Mouse (Mus musculus) neural tube, embryonic 11.5 days (tissue): ENCODE results near the gene P3h3. TPM values are rescaled to one million over a fixed set of nuclear protein-coding genes. Genes with fewer than 3 reads are reported as not detected.

Experiments
- ATAC-seq: fragments of 200-750 bp; cut with Nextera tagmentation; 2 replicates; pipeline ENCODE4 v1.8.0; 2017; ENCODE audit warnings: moderate number of reproducible peaks, mild to moderate bottlenecking, moderate TSS enrichment, moderate library complexity; ENCODE audit not compliant: insufficient read depth, low FRiP score, low TSS enrichment
- DNase-seq: peaks from one replicate; pipeline ENCODE4 v3.0.0-alpha.2; 2015; ENCODE audit warnings: low spot score
- H3K27ac ChIP-seq: fragments of 300-500 bp; sonication (generic); 2 replicates; pipeline ENCODE4 v1.5.1; 2014; ENCODE audit warnings: low read depth, mild to moderate bottlenecking, low read length
- H3K27me3 ChIP-seq: fragments of 300-500 bp; sonication (generic); 2 replicates; pipeline ENCODE4 v1.6.1; 2014; ENCODE audit warnings: mild to moderate bottlenecking, low read length, mixed read lengths; ENCODE audit not compliant: control insufficient read depth, insufficient read depth
- H3K36me3 ChIP-seq: fragments of 300-500 bp; sonication (generic); 2 replicates; pipeline ENCODE4 v1.6.1; 2014; ENCODE audit warnings: mild to moderate bottlenecking, low read length, moderate library complexity, mixed read lengths; ENCODE audit not compliant: control insufficient read depth, insufficient read depth
- H3K4me1 ChIP-seq: fragments of 300-500 bp; sonication (generic); 2 replicates; pipeline ENCODE4 v1.6.1; 2014; ENCODE audit warnings: low read length, mixed read lengths; ENCODE audit not compliant: control insufficient read depth, insufficient read depth
- H3K4me2 ChIP-seq: fragments of 300-500 bp; sonication (generic); 2 replicates; pipeline ENCODE4 v1.6.1; 2014; ENCODE audit warnings: low read depth, mild to moderate bottlenecking, moderate library complexity
- H3K4me3 ChIP-seq: fragments of 300-500 bp; sonication (generic); 2 replicates; pipeline ENCODE4 v1.5.1; 2014; ENCODE audit warnings: low read depth, low read length
- H3K9ac ChIP-seq: fragments of 300-500 bp; sonication (generic); 2 replicates; pipeline ENCODE4 v1.6.1; 2014; ENCODE audit warnings: mild to moderate bottlenecking, low read length
- H3K9me3 ChIP-seq: fragments of 300-500 bp; sonication (generic); 2 replicates; pipeline ENCODE4 v1.6.1; 2016; ENCODE audit warnings: low read length; ENCODE audit not compliant: control insufficient read depth
- WGBS: fragments of 180-500 bp; shearing (Covaris S2); extraction: QIAGEN DNeasy Blood & Tissue Kit; methylation state at CpG from one replicate; pipeline ENCODE4 v1.1.7; 2014; 5-methylcytosine and 5-hydroxymethylcytosine counted together
- polyA plus RNA-seq: library from polyadenylated mRNA; unstranded; fragments of >200 nt; fragmentation: Nextera tagmentation; extraction: Ambion mirVana; gene quantifications from 2 replicates; pipeline ENCODE4 v1.2.1, GENCODE M21; 2014

Gene P3h3
- polyA plus RNA-seq, 1 experiment from 2014 or later = 14.6 TPM

GRCm38 (mm10) chr6:124829799-124830700, 27.5 kb downstream of the P3h3 start:
- DNase-seq = peak; percentile 92
- Histone ChIP-seq H3K27me3 (no peaks in the 10 kb centered on the region), H3K4me2 (peak overlapping the region; percentile 69), H3K9ac (peak overlapping the region; percentile 72), H3K36me3 (peaks cover 2% of the 10 kb centered on the region; the same call in 1 of the 2 replicates), H3K9me3 (no peaks in the 10 kb centered on the region), H3K4me3 (peak overlapping the region; percentile 68), H3K27ac (peak overlapping the region; percentile 79), H3K4me1 (peaks cover 8% of the 10 kb centered on the region)
- ATAC-seq = peak; percentile 91
- WGBS = under 1% methylated on average over 38 of the region's 38 CpGs

- no peaks in the 10 kb centered on the region for H3K9me3 ChIP-seq
- H3K27ac ChIP-seq = peak within 1 kb of the TSS; percentile 79
- DNase-seq (peak; percentile 99), ATAC-seq (peak; percentile 93)
- WGBS = under 1% methylated on average over 55 of the region's 55 CpGs
- H3K9ac ChIP-seq = peak within 1 kb of the TSS; percentile 72
- peaks cover 6% of the 10 kb centered on the region for H3K36me3 ChIP-seq
- H3K27me3 ChIP-seq = no peaks in the 10 kb centered on the region
- H3K4me3 ChIP-seq = peak within 1 kb of the TSS; percentile 68
- H3K4me1 ChIP-seq = peaks cover 8% of the 10 kb centered on the region
- peak within 1 kb of the TSS; percentile 89 for H3K4me2 ChIP-seq
Observed at GRCm38 (mm10) chr6:124828868-124829798, 28.4 kb downstream of the P3h3 start, which contains the start of the genes Usp5 and Cdca3. Gene Usp5, minus strand, starts transcription at chr6:124829484. Gene Cdca3, plus strand, starts transcription at chr6:124829547.

- peaks cover 12% of the 10 kb centered on the region for H3K36me3 ChIP-seq
- ATAC-seq (no peak), DNase-seq (peak; percentile 41)
- H3K9me3 ChIP-seq = no peaks in the 10 kb centered on the region
- H3K9ac ChIP-seq = peak overlapping the region; percentile 63
- peaks cover 8% of the 10 kb centered on the region for H3K4me1 ChIP-seq
- H3K27me3 ChIP-seq = no peaks in the 10 kb centered on the region
- WGBS = 26% methylated on average over 10 of the region's 10 CpGs
- no peak overlapping the region for H3K27ac ChIP-seq
- H3K4me2 ChIP-seq = peak overlapping the region; percentile 89
- H3K4me3 ChIP-seq = peak overlapping the region; percentile 68
Observed at GRCm38 (mm10) chr6:124828101-124828592, 29.4 kb downstream of the P3h3 start.

GRCm38 (mm10) chr6:124822049-124822448, 35.5 kb downstream of the P3h3 start:
- H3K36me3 ChIP-seq = peaks cover 38% of the 10 kb centered on the region

GRCm38 (mm10) chr6:124820891-124821290, 36.7 kb downstream of the P3h3 start:
- no peak for DNase-seq
- Histone ChIP-seq H3K9me3 (no peaks in the 10 kb centered on the region), H3K4me2 (no peak overlapping the region), H3K27ac (no peak overlapping the region), H3K4me1 (no peaks in the 10 kb centered on the region), H3K9ac (no peak overlapping the region), H3K27me3 (no peaks in the 10 kb centered on the region), H3K36me3 (peaks cover 40% of the 10 kb centered on the region), H3K4me3 (no peak overlapping the region)
- no peak for ATAC-seq
- 93% methylated on average over 5 of the region's 5 CpGs for WGBS

More at GRCm38 (mm10) chr6:124822049-124822448, 35.5 kb downstream of the P3h3 start:
- H3K9me3 ChIP-seq = no peaks in the 10 kb centered on the region
- WGBS = 93% methylated on average over 4 of the region's 4 CpGs
- H3K4me3 ChIP-seq = no peak overlapping the region
- H3K27ac ChIP-seq = no peak overlapping the region
- H3K4me2 ChIP-seq = no peak overlapping the region
- no peaks in the 10 kb centered on the region for H3K27me3 ChIP-seq
- DNase-seq (no peak), ATAC-seq (no peak)
- H3K4me1 ChIP-seq = no peaks in the 10 kb centered on the region
- no peak overlapping the region for H3K9ac ChIP-seq

- Histone ChIP-seq H3K4me2 (no peak overlapping the region), H3K4me1 (no peaks in the 10 kb centered on the region), H3K9ac (no peak overlapping the region), H3K27me3 (no peaks in the 10 kb centered on the region), H3K9me3 (no peaks in the 10 kb centered on the region), H3K4me3 (no peak overlapping the region), H3K36me3 (peaks cover 28% of the 10 kb centered on the region), H3K27ac (no peak overlapping the region)
- DNase-seq (no peak), ATAC-seq (no peak)
- 93% methylated on average over 8 of the region's 8 CpGs for WGBS
Observed at GRCm38 (mm10) chr6:124817971-124818370, 39.6 kb downstream of the P3h3 start.

- Histone ChIP-seq H3K4me1 (no peaks in the 10 kb centered on the region; the same call in 1 of the 2 replicates), H3K9ac (no peak overlapping the region), H3K4me3 (no peak overlapping the region), H3K9me3 (no peaks in the 10 kb centered on the region), H3K27me3 (no peaks in the 10 kb centered on the region), H3K36me3 (peaks cover 28% of the 10 kb centered on the region), H3K4me2 (no peak overlapping the region), H3K27ac (no peak overlapping the region)
- WGBS = 94% methylated on average over 8 of the region's 8 CpGs
- no peak for DNase-seq
- no peak for ATAC-seq
Observed at GRCm38 (mm10) chr6:124817563-124817962, 40.0 kb downstream of the P3h3 start.

GRCm38 (mm10) chr6:124817125-124817524, 40.4 kb downstream of the P3h3 start:
- 95% methylated on average over 11 of the region's 11 CpGs for WGBS
- no peak overlapping the region for H3K4me3 ChIP-seq
- no peak overlapping the region for H3K4me2 ChIP-seq
- no peaks in the 10 kb centered on the region; the same call in 1 of the 2 replicates for H3K4me1 ChIP-seq
- H3K9me3 ChIP-seq = no peaks in the 10 kb centered on the region
- H3K9ac ChIP-seq = no peak overlapping the region
- no peaks in the 10 kb centered on the region for H3K27me3 ChIP-seq
- ATAC-seq (no peak), DNase-seq (no peak)
- H3K36me3 ChIP-seq = peaks cover 28% of the 10 kb centered on the region
- no peak overlapping the region for H3K27ac ChIP-seq
